Mouse (Mus musculus) megakaryocyte, embryonic 14.5 days (primary cell): Measurements from ENCODE around the gene Rad51ap2.

Experiments
- FLI1 ChIP-seq: IDR thresholded peaks from 2 replicates; pipeline ENCODE4 v1.6.1; 2012; ENCODE audit warnings: low read length, inconsistent platforms, mixed read lengths
- GATA1 ChIP-seq: IDR thresholded peaks from 3 replicates; pipeline ENCODE4 v1.6.1; 2012; ENCODE audit warnings: mixed read lengths, low read length, inconsistent platforms, borderline replicate concordance

- TF ChIP-seq GATA1 (no peak), FLI1 (no peak)
Measured at GRCm38 (mm10) chr12:11434446-11434845, 21.4 kb upstream of the Rad51ap2 start.
